Mouse (Mus musculus): ENCODE measurements around the gene Dgke. TPM values are rescaled to one million over a fixed set of nuclear protein-coding genes. Genes with fewer than 3 reads are reported as not detected.
A peak's percentile ranks its signal among the peaks of the same experiment; 100 is the strongest.

Gene Dgke
- 1.9 and 2.2 TPM in 2 replicates for polyA plus RNA-seq (2015; fragmentation: Nextera tagmentation; extraction: Ambion mirVana)

- Histone ChIP-seq H3K27me3 (ENCODE audit: control insufficient read depth, insufficient read depth, low read length) (no peaks in the 10 kb centered on the region), H3K27ac (replicated peaks) (0 out of 2 replicates have a peak within 1 kb of the TSS, but pooled peaks have one; percentile 35), H3K4me1 (replicated peaks; ENCODE audit: control insufficient read depth, insufficient read depth) (no peaks in the 10 kb centered on the region), H3K36me3 (ENCODE audit: control insufficient read depth, insufficient read depth, low read length) (no peaks in the 10 kb centered on the region), H3K9me3 (ENCODE audit: control insufficient read depth, low read length) (no peaks in the 10 kb centered on the region), H3K4me3 (ENCODE audit: low read depth, low read length) (no peak within 1 kb of the TSS), H3K9ac (ENCODE audit: low read length) (no peak within 1 kb of the TSS), H3K4me2 (replicated peaks; ENCODE audit: low read depth) (no peak within 1 kb of the TSS)
- DNase-seq (ENCODE audit: low spot score) (no peak), ATAC-seq (ENCODE audit: low FRiP score, low TSS enrichment) (no peak)
- 82% methylated on average over 1 of the region's 1 CpGs for WGBS
- TF ChIP-seq EP300 (optimal IDR thresholded peaks at IDR 0.05) (no peak), CTCF (IDR thresholded peaks at IDR 0.05; ENCODE audit: low read depth) (no peak)
Measured at GRCm38 (mm10) chr11:89066750-89067149, at the start of gene Dgke. Gene Dgke, minus strand, starts transcription at chr11:89066850.

DNA sequence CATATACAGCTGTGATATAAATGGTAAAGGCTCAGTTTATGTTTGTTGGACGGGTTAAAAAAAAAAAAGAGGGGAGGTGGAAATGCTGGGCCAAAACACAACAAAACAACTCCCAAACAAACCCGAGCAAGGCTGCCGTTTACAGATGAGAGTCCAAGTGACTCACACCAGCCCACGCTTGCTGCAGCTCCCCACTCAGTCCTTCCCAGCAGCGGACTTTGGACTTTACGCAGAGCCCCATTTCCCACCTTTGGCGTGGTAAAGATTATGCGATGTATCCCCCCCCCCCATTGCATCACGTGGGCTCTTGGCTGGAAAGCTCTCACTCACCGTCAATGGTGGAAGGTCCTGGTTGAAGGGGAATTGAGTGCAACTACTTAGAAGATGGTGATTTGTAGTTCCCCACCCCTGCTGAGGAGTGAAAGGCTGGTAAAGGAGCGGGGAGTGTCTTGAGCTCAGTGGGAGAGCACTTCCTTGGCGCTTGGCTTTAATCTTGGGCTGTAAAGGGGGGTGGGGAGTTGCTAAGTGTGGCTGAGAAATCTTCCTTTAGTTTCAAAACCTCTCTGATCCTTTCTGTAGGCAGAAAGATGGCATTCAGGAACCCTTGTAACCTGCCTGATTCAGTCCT is 40.6 kb upstream of the Dgke start:
- H3K27me3 ChIP-seq (ENCODE audit: control insufficient read depth, insufficient read depth, low read length): no peaks in the 10 kb centered on the region
- H3K36me3 ChIP-seq (ENCODE audit: control insufficient read depth, insufficient read depth, low read length): no peaks in the 10 kb centered on the region
- DNase-seq (ENCODE audit: low spot score) (peak; percentile 54), ATAC-seq (ENCODE audit: low FRiP score, low TSS enrichment) (peak; percentile 70; the same call in 1 of the 2 replicates)
- H3K9ac ChIP-seq (ENCODE audit: low read length): no peak overlapping the region
- no peaks in the 10 kb centered on the region for H3K4me1 ChIP-seq (replicated peaks; ENCODE audit: control insufficient read depth, insufficient read depth)
- 23% methylated on average over 12 of the region's 12 CpGs for WGBS
- no peak overlapping the region for H3K4me3 ChIP-seq (ENCODE audit: low read depth, low read length)
- no peak overlapping the region for H3K27ac ChIP-seq (replicated peaks)
- TF ChIP-seq CTCF (IDR thresholded peaks at IDR 0.05; ENCODE audit: low read depth) (no peak), EP300 (optimal IDR thresholded peaks at IDR 0.05) (no peak)
- no peaks in the 10 kb centered on the region for H3K9me3 ChIP-seq (ENCODE audit: control insufficient read depth, low read length)
- no peak overlapping the region for H3K4me2 ChIP-seq (replicated peaks; ENCODE audit: low read depth)

DNA sequence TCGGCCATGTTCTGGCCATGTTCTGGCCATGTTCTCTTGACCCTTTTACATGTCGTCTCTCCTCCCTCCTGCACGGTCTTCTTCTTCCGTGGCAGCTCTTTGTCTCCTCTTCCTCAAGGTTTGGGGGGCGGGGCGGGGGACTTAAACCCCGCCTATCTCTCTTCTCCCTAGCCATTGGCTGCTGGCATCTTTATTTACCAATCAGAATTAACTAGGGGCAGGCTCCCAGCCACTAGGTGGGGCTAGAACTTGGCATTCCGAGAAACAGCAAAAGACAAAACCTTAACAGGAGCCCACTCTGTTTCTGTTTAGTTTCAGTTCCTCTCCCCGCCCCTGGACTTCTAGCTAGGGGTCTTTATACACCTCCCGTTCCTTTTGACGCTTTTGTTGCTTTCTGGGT is 39.2 kb upstream of the Dgke start:
- Histone ChIP-seq H3K4me3 (ENCODE audit: low read depth, low read length) (no peak overlapping the region), H3K4me1 (replicated peaks; ENCODE audit: control insufficient read depth, insufficient read depth) (0 out of 2 replicates have a peak, but pooled peaks cover 2% of the 10 kb centered on the region), H3K27ac (replicated peaks) (no peak overlapping the region), H3K9me3 (ENCODE audit: control insufficient read depth, low read length) (no peaks in the 10 kb centered on the region), H3K27me3 (ENCODE audit: control insufficient read depth, insufficient read depth, low read length) (no peaks in the 10 kb centered on the region), H3K9ac (ENCODE audit: low read length) (no peak overlapping the region), H3K4me2 (replicated peaks; ENCODE audit: low read depth) (no peak overlapping the region), H3K36me3 (ENCODE audit: control insufficient read depth, insufficient read depth, low read length) (no peaks in the 10 kb centered on the region)
- peak; percentile 31 for TF ChIP-seq CTCF (IDR thresholded peaks at IDR 0.05; ENCODE audit: low read depth)
- TF ChIP-seq EP300 (optimal IDR thresholded peaks at IDR 0.05): no peak
- DNase-seq (ENCODE audit: low spot score) (no peak), ATAC-seq (ENCODE audit: low FRiP score, low TSS enrichment) (no peak)
- WGBS: 84% methylated on average over 11 of the region's 11 CpGs

DNA sequence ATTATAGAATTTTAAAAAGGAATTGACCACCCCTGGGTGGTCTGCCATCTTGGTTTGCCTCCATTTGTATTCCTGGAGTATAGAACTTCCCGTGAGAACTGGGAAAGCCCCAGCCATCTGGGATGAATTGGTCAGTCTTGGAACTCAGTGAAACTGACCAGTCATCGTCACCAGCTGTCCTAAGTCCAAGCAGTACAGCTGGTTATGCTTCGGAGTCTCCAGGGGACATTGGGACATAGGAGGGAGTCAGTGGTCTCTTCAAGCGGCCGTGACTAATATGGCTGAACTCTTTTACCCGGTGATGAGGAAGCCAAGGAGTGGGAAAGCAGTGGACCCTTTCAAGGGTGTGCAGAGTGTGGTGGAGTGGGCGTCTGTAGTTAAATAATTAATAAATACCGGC is 38.6 kb upstream of the Dgke start:
- no peaks in the 10 kb centered on the region for H3K27me3 ChIP-seq (ENCODE audit: control insufficient read depth, insufficient read depth, low read length)
- DNase-seq (ENCODE audit: low spot score) (no peak), ATAC-seq (ENCODE audit: low FRiP score, low TSS enrichment) (no peak)
- no peaks in the 10 kb centered on the region for H3K36me3 ChIP-seq (ENCODE audit: control insufficient read depth, insufficient read depth, low read length)
- no peak for TF ChIP-seq CTCF (IDR thresholded peaks at IDR 0.05; ENCODE audit: low read depth)
- TF ChIP-seq EP300 (optimal IDR thresholded peaks at IDR 0.05): no peak
- no peak overlapping the region for H3K4me2 ChIP-seq (replicated peaks; ENCODE audit: low read depth)
- no peak overlapping the region for H3K27ac ChIP-seq (replicated peaks)
- H3K4me3 ChIP-seq (ENCODE audit: low read depth, low read length): no peak overlapping the region
- 95% methylated on average over 8 of the region's 8 CpGs for WGBS
- H3K9me3 ChIP-seq (ENCODE audit: control insufficient read depth, low read length): no peaks in the 10 kb centered on the region
- no peak overlapping the region for H3K9ac ChIP-seq (ENCODE audit: low read length)
- H3K4me1 ChIP-seq (replicated peaks; ENCODE audit: control insufficient read depth, insufficient read depth): 0 out of 2 replicates have a peak, but pooled peaks cover 2% of the 10 kb centered on the region

GRCm38 (mm10) chr11:89103166-89103565 is 36.5 kb upstream of the Dgke start:
- no peaks in the 10 kb centered on the region for H3K9me3 ChIP-seq (ENCODE audit: control insufficient read depth, low read length)
- DNase-seq (ENCODE audit: low spot score) (no peak), ATAC-seq (ENCODE audit: low FRiP score, low TSS enrichment) (no peak)
- TF ChIP-seq EP300 (optimal IDR thresholded peaks at IDR 0.05) (no peak), CTCF (IDR thresholded peaks at IDR 0.05; ENCODE audit: low read depth) (no peak)
- 86% methylated on average over 14 of the region's 14 CpGs for WGBS
- 0 out of 2 replicates have a peak, but pooled peaks cover 2% of the 10 kb centered on the region for H3K4me1 ChIP-seq (replicated peaks; ENCODE audit: control insufficient read depth, insufficient read depth)
- no peak overlapping the region for H3K9ac ChIP-seq (ENCODE audit: low read length)
- no peak overlapping the region for H3K4me2 ChIP-seq (replicated peaks; ENCODE audit: low read depth)
- no peak overlapping the region for H3K27ac ChIP-seq (replicated peaks)
- no peak overlapping the region for H3K4me3 ChIP-seq (ENCODE audit: low read depth, low read length)
- H3K27me3 ChIP-seq (ENCODE audit: control insufficient read depth, insufficient read depth, low read length): no peaks in the 10 kb centered on the region
- H3K36me3 ChIP-seq (ENCODE audit: control insufficient read depth, insufficient read depth, low read length): no peaks in the 10 kb centered on the region

- no peaks in the 10 kb centered on the region for H3K27me3 ChIP-seq (ENCODE audit: control insufficient read depth, insufficient read depth, low read length)
Measured at GRCm38 (mm10) chr11:89100826-89101321, 34.2 kb upstream of the Dgke start.

More at GRCm38 (mm10) chr11:89100826-89101321, 34.2 kb upstream of the Dgke start:
- peak; percentile 22 for DNase-seq (ENCODE audit: low spot score)
- ATAC-seq (ENCODE audit: low FRiP score, low TSS enrichment): no peak; the same call in 1 of the 2 replicates
- no peaks in the 10 kb centered on the region for H3K36me3 ChIP-seq (ENCODE audit: control insufficient read depth, insufficient read depth, low read length)
- H3K27ac ChIP-seq (replicated peaks): no peak overlapping the region
- TF ChIP-seq CTCF (IDR thresholded peaks at IDR 0.05; ENCODE audit: low read depth) (no peak), EP300 (optimal IDR thresholded peaks at IDR 0.05) (no peak)
- H3K4me2 ChIP-seq (replicated peaks; ENCODE audit: low read depth): peak overlapping the region; percentile 58
- H3K9me3 ChIP-seq (ENCODE audit: control insufficient read depth, low read length): no peaks in the 10 kb centered on the region
- H3K4me1 ChIP-seq (replicated peaks; ENCODE audit: control insufficient read depth, insufficient read depth): 0 out of 2 replicates have a peak, but pooled peaks cover 2% of the 10 kb centered on the region
- WGBS: 24% methylated on average over 17 of the region's 17 CpGs
- peak overlapping the region; percentile 35 for H3K4me3 ChIP-seq (ENCODE audit: low read depth, low read length)
- peak overlapping the region; percentile 50 for H3K9ac ChIP-seq (ENCODE audit: low read length)

All from stomach, postnatal 0 days (tissue).